Mouse (Mus musculus): ENCODE results near the gene Mfsd13b. TPM values are rescaled to one million over a fixed set of nuclear protein-coding genes. Genes with fewer than 3 reads are reported as not detected.

The Mfsd13b gene
- 0.55 TPM in 1 of 2 replicates, not detected in the other for polyA plus RNA-seq (2014; fragmentation: Nextera tagmentation; extraction: Ambion mirVana)

DNA sequence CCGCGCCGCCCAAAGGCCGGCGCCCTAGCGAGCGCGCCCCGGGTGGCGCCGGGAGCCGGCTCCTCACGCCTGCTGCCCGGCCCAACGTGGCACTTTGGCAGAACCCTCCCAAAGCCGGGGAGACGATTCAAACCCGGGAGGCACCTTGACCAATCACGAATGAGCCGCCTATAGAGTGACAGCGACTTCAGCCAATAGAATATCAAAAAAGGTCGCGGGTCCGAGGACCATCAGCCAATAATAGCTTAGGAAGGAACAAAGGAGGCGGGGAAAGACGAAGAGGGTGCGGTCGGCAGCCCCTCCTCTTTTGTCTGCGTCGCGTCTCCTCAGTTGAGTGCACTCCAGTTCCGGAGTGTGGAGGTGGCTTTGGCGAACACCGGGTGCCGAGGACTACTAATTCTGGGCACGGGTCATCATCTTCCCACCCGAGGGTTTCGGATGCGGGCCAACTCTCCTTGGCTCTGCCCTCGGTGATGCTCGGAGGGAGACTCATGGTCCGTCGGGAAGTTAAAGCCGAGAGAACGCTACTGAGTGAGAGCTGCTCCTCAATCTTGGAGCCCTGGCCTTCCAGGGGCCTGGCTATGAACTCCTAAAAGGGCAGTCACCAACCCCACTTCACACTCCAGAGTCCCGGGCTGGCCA lies at the start of gene Mfsd13b, which contains the start of gene Cdr2:
TSS of gene Mfsd13b (plus strand) at position 310 of the 642 bp plus-strand sequence.
TSS of gene Cdr2 (minus strand) at position 113 of the 642 bp plus-strand sequence.
- peaks cover 16% of the 10 kb centered on the region for H3K4me1 ChIP-seq (ENCODE audit: control insufficient read depth, insufficient read depth, low read length)
- no peaks in the 10 kb centered on the region for H3K36me3 ChIP-seq (ENCODE audit: control insufficient read depth, insufficient read depth, low read length)
- H3K4me3 ChIP-seq (ENCODE audit: low read depth, low read length) = peak within 1 kb of the TSS; percentile 72
- peak within 1 kb of the TSS; percentile 87 for H3K4me2 ChIP-seq (ENCODE audit: low read depth, low read length)
- H3K9me3 ChIP-seq (ENCODE audit: control insufficient read depth, low read length) = no peaks in the 10 kb centered on the region
- H3K9ac ChIP-seq (ENCODE audit: low read depth, low read length) = peak within 1 kb of the TSS; percentile 83
- peak within 1 kb of the TSS; percentile 56 for H3K27ac ChIP-seq (replicated peaks; ENCODE audit: low read depth, low read length)
- no peaks in the 10 kb centered on the region for H3K27me3 ChIP-seq (replicated peaks; ENCODE audit: control insufficient read depth, insufficient read depth, low read length)
- peak; percentile 98 for DNase-seq (ENCODE audit: low spot score)
- ATAC-seq (ENCODE audit: low read depth) = peak; percentile 97
- 0% methylated on average over 35 of the region's 46 CpGs for WGBS

DNA sequence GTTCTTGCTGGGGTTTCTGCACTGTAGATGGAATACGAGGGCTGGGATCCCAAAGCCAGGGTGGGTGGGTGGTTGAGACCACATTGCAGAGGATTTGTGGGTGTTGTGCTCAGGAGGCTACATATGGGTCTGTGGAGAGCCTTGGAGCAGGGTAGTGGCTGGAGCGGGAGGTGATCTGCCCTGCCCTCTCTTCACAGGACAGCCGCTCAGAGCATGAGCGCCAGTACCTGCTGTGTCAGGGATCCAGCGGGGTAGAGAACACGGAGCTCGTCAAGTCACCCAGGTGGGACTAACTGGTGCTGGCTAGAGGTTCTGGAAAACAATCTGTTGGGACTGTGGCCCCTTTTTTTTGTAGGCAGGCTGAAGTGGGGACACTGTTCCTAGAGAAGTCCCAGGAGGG lies 49.2 kb upstream of the Mfsd13b start:
- H3K4me3 ChIP-seq (ENCODE audit: low read depth, low read length) = no peak overlapping the region
- no peaks in the 10 kb centered on the region for H3K27me3 ChIP-seq (replicated peaks; ENCODE audit: control insufficient read depth, insufficient read depth, low read length)
- H3K4me1 ChIP-seq (ENCODE audit: control insufficient read depth, insufficient read depth, low read length) = no peaks in the 10 kb centered on the region
- no peaks in the 10 kb centered on the region for H3K9me3 ChIP-seq (ENCODE audit: control insufficient read depth, low read length)
- H3K4me2 ChIP-seq (ENCODE audit: low read depth, low read length) = no peak overlapping the region
- ATAC-seq (ENCODE audit: low read depth) (0 out of 2 replicates have a peak, but pooled peaks have one; percentile 21), DNase-seq (ENCODE audit: low spot score) (no peak)
- no peak overlapping the region for H3K27ac ChIP-seq (replicated peaks; ENCODE audit: low read depth, low read length)
- WGBS = 93% methylated on average over 7 of the region's 7 CpGs
- peaks cover 94% of the 10 kb centered on the region for H3K36me3 ChIP-seq (ENCODE audit: control insufficient read depth, insufficient read depth, low read length)
- H3K9ac ChIP-seq (ENCODE audit: low read depth, low read length) = no peak overlapping the region

DNA sequence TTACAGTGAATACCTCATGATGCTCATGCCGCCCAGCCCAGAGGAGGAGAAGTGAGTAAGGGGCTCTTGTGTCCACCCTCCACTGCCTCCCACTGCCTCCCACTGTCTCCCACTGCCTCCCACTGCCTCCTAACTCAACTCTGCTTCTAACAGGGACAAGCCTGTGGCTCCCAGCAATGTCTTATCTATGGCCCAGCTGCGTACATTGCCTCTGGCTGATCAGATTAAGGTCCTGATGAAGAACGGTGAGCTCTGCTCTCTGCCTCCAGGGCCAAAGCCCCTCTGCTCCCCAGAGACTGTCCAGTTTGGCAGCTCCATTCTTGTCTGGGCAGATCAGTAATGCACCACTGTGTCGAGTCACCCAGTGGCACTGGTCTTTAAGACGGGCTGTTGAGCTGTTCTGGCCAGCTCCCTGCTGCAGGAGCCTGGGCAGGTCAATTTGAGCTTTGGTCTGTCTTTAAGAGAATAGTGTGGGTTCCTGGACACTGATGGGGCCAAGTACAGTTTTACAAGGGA lies 48.6 kb upstream of the Mfsd13b start:
- Histone ChIP-seq H3K9me3 (ENCODE audit: control insufficient read depth, low read length) (no peaks in the 10 kb centered on the region), H3K4me2 (ENCODE audit: low read depth, low read length) (no peak overlapping the region), H3K27me3 (replicated peaks; ENCODE audit: control insufficient read depth, insufficient read depth, low read length) (no peaks in the 10 kb centered on the region), H3K27ac (replicated peaks; ENCODE audit: low read depth, low read length) (no peak overlapping the region), H3K9ac (ENCODE audit: low read depth, low read length) (no peak overlapping the region), H3K4me3 (ENCODE audit: low read depth, low read length) (no peak overlapping the region), H3K4me1 (ENCODE audit: control insufficient read depth, insufficient read depth, low read length) (no peaks in the 10 kb centered on the region), H3K36me3 (ENCODE audit: control insufficient read depth, insufficient read depth, low read length) (peaks cover 94% of the 10 kb centered on the region)
- ATAC-seq (ENCODE audit: low read depth) (no peak), DNase-seq (ENCODE audit: low spot score) (no peak)
- 88% methylated on average over 4 of the region's 5 CpGs for WGBS

DNA sequence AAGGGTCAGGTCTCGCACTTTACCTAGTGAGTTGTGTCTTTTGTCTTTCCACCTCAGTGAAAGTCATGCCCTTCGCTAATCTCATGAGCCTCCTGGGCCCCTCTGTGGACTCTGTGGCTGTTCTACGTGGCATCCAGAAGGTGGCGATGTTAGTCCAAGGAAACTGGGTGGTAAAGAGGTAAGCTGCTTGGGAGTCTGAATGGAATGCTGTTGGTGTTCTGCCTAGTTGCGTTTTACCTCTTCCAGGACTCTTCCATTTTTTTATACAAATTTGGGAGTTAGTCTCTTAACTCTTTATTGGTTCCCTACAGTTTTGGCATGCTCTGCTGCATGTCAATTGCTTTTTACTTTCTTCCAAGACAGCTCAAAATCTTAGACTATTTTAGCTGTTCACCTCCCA lies 47.6 kb upstream of the Mfsd13b start:
- H3K9ac ChIP-seq (ENCODE audit: low read depth, low read length) = no peak overlapping the region
- no peak overlapping the region for H3K4me2 ChIP-seq (ENCODE audit: low read depth, low read length)
- 33% methylated on average over 5 of the region's 5 CpGs for WGBS
- no peaks in the 10 kb centered on the region for H3K27me3 ChIP-seq (replicated peaks; ENCODE audit: control insufficient read depth, insufficient read depth, low read length)
- H3K4me3 ChIP-seq (ENCODE audit: low read depth, low read length) = no peak overlapping the region
- ATAC-seq (ENCODE audit: low read depth) (0 out of 2 replicates have a peak, but pooled peaks have one; percentile 39), DNase-seq (ENCODE audit: low spot score) (peak; percentile 75)
- no peaks in the 10 kb centered on the region for H3K9me3 ChIP-seq (ENCODE audit: control insufficient read depth, low read length)
- no peak overlapping the region for H3K27ac ChIP-seq (replicated peaks; ENCODE audit: low read depth, low read length)
- H3K4me1 ChIP-seq (ENCODE audit: control insufficient read depth, insufficient read depth, low read length) = no peaks in the 10 kb centered on the region
- H3K36me3 ChIP-seq (ENCODE audit: control insufficient read depth, insufficient read depth, low read length) = peaks cover 94% of the 10 kb centered on the region

DNA sequence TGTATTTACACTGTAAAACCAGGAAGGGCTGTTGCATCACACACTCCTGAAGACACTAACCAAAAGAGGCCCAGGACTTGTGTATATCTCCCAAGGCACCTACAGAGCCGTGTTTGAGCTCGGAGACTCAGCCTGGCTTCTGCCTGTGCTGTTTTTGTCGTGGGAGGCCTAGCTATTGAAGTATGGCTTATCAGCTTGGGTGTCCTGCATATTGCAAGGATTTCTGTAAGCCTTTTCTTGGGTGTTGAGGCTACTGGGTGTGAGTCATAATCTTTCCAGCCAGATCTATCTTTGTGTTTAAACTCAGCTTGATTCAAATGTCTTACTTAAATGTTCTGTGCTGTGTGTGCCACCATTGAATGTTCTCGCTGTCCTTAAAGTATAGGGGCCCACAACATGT lies 45.8 kb upstream of the Mfsd13b start:
- Histone ChIP-seq H3K9me3 (ENCODE audit: control insufficient read depth, low read length) (no peaks in the 10 kb centered on the region), H3K4me3 (ENCODE audit: low read depth, low read length) (no peak overlapping the region), H3K4me2 (ENCODE audit: low read depth, low read length) (no peak overlapping the region), H3K4me1 (ENCODE audit: control insufficient read depth, insufficient read depth, low read length) (no peaks in the 10 kb centered on the region), H3K27me3 (replicated peaks; ENCODE audit: control insufficient read depth, insufficient read depth, low read length) (no peaks in the 10 kb centered on the region), H3K9ac (ENCODE audit: low read depth, low read length) (no peak overlapping the region), H3K36me3 (ENCODE audit: control insufficient read depth, insufficient read depth, low read length) (peaks cover 95% of the 10 kb centered on the region), H3K27ac (replicated peaks; ENCODE audit: low read depth, low read length) (no peak overlapping the region)
- ATAC-seq (ENCODE audit: low read depth) (no peak), DNase-seq (ENCODE audit: low spot score) (no peak)
- WGBS = 78% methylated on average over 4 of the region's 4 CpGs

DNA sequence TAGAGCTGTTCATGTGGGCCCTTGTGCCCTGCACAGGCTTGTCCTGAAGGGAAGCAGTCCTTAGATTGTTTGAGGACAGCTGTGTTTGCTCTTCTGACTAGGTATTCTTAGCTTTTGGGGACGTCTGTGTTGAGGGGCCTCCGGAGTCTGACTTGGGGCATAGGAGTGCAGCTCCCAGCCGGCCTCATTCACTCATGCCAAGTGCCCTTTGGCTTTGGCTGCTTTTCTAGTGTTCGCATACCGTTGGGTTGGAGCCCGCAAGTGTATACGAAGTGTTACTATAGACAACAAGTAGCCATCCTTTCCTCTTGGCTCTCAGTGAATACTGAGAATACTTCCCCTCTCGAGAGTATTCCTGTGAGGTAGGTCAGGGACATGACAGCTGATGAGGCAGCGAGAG lies 44.1 kb upstream of the Mfsd13b start:
- peaks cover 95% of the 10 kb centered on the region for H3K36me3 ChIP-seq (ENCODE audit: control insufficient read depth, insufficient read depth, low read length)

DNA sequence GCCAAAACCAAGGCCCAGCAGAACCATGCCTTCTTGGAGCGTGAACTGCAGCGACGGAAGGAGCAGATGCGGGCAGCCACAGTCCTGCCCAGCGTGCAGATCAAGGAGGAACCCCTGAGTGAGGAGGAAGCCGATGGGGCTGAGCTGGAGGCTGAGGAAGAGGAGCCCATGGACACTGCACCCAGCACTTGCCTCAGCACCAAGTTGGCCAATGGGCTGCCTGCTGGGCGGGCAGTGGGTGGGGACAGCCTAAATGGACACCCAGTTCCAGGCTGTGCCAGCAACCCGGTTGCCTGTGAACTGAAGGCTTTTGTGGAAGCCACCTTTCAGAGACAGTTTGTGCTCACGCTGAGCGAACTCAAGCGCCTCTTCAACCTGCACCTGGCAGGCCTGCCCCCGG lies 42.0 kb upstream of the Mfsd13b start:
- Histone ChIP-seq H3K36me3 (ENCODE audit: control insufficient read depth, insufficient read depth, low read length) (peaks cover 93% of the 10 kb centered on the region), H3K9ac (ENCODE audit: low read depth, low read length) (no peak overlapping the region), H3K27me3 (replicated peaks; ENCODE audit: control insufficient read depth, insufficient read depth, low read length) (no peaks in the 10 kb centered on the region), H3K27ac (replicated peaks; ENCODE audit: low read depth, low read length) (no peak overlapping the region), H3K4me3 (ENCODE audit: low read depth, low read length) (no peak overlapping the region), H3K9me3 (ENCODE audit: control insufficient read depth, low read length) (no peaks in the 10 kb centered on the region), H3K4me2 (ENCODE audit: low read depth, low read length) (no peak overlapping the region), H3K4me1 (ENCODE audit: control insufficient read depth, insufficient read depth, low read length) (no peaks in the 10 kb centered on the region)
- no peak for ATAC-seq (ENCODE audit: low read depth)
- 88% methylated on average over 11 of the region's 12 CpGs for WGBS
- no peak for DNase-seq (ENCODE audit: low spot score)

More for the DNA sequence above, 44.1 kb upstream of the Mfsd13b start:
- H3K9me3 ChIP-seq (ENCODE audit: control insufficient read depth, low read length) = no peaks in the 10 kb centered on the region
- 82% methylated on average over 9 of the region's 9 CpGs for WGBS
- H3K27me3 ChIP-seq (replicated peaks; ENCODE audit: control insufficient read depth, insufficient read depth, low read length) = no peaks in the 10 kb centered on the region
- H3K4me2 ChIP-seq (ENCODE audit: low read depth, low read length) = no peak overlapping the region
- H3K9ac ChIP-seq (ENCODE audit: low read depth, low read length) = no peak overlapping the region
- no peak for ATAC-seq (ENCODE audit: low read depth)
- no peaks in the 10 kb centered on the region for H3K4me1 ChIP-seq (ENCODE audit: control insufficient read depth, insufficient read depth, low read length)
- H3K27ac ChIP-seq (replicated peaks; ENCODE audit: low read depth, low read length) = no peak overlapping the region
- no peak overlapping the region for H3K4me3 ChIP-seq (ENCODE audit: low read depth, low read length)
- no peak for DNase-seq (ENCODE audit: low spot score)

DNA sequence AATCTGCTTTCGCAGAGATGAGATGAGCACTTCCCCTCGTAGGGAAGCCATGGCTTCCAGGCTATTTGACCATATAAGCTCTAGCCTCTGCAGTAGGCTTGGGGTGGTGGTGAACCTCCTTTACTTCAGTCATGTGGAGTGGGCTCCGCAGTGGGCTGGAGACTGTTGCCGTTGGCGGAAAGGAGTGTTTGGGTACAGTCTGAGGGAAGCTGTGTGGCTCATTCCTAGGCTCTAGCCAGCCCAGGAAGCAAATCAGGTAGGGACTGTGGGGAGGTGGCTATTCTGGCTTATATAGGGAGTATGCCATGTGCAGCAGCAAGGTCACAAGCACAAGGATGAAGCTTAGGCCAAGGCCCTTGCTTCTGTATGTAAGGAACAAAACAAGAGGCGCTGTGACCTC lies 41.1 kb upstream of the Mfsd13b start:
- Histone ChIP-seq H3K9ac (ENCODE audit: low read depth, low read length) (no peak overlapping the region), H3K36me3 (ENCODE audit: control insufficient read depth, insufficient read depth, low read length) (peaks cover 92% of the 10 kb centered on the region)

DNA sequence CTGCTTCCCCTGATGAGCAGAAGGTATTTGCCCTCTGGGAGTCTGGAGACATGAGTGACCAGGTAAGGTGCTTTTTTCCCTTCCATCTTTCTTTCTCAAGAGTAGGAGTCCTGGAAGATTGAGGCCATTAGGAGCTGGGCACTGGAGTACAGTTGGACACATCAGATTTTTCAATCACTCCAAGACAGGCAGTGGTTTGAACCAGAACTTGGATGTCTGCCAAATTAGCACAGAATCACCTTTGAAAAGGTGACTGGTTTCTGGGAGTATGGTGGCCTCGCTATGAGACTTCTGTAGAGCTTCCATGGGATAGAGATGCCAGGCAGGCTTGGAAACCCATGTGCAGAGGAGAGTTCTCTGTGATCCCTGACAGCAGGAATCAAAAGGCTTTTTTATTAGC lies 39.8 kb upstream of the Mfsd13b start:
- Histone ChIP-seq H3K4me3 (ENCODE audit: low read depth, low read length) (no peak overlapping the region), H3K27me3 (replicated peaks; ENCODE audit: control insufficient read depth, insufficient read depth, low read length) (no peaks in the 10 kb centered on the region), H3K9me3 (ENCODE audit: control insufficient read depth, low read length) (no peaks in the 10 kb centered on the region), H3K4me1 (ENCODE audit: control insufficient read depth, insufficient read depth, low read length) (no peaks in the 10 kb centered on the region), H3K4me2 (ENCODE audit: low read depth, low read length) (no peak overlapping the region), H3K27ac (replicated peaks; ENCODE audit: low read depth, low read length) (no peak overlapping the region), H3K9ac (ENCODE audit: low read depth, low read length) (no peak overlapping the region), H3K36me3 (ENCODE audit: control insufficient read depth, insufficient read depth, low read length) (peaks cover 84% of the 10 kb centered on the region)
- ATAC-seq (ENCODE audit: low read depth) = no peak
- WGBS = 81% methylated on average over 1 of the region's 1 CpGs
- DNase-seq (ENCODE audit: low spot score) = no peak

More for the DNA sequence above, 41.1 kb upstream of the Mfsd13b start:
- Histone ChIP-seq H3K27ac (replicated peaks; ENCODE audit: low read depth, low read length) (no peak overlapping the region), H3K27me3 (replicated peaks; ENCODE audit: control insufficient read depth, insufficient read depth, low read length) (no peaks in the 10 kb centered on the region), H3K9me3 (ENCODE audit: control insufficient read depth, low read length) (no peaks in the 10 kb centered on the region), H3K4me2 (ENCODE audit: low read depth, low read length) (no peak overlapping the region), H3K4me1 (ENCODE audit: control insufficient read depth, insufficient read depth, low read length) (no peaks in the 10 kb centered on the region), H3K4me3 (ENCODE audit: low read depth, low read length) (no peak overlapping the region)
- ATAC-seq (ENCODE audit: low read depth) (no peak), DNase-seq (ENCODE audit: low spot score) (no peak)
- 94% methylated on average over 6 of the region's 6 CpGs for WGBS
